Mouse (Mus musculus) heart, embryonic 15.5 days (tissue): Measurements from ENCODE around the gene Kdm4c. TPM values are rescaled to one million over a fixed set of nuclear protein-coding genes. Genes with fewer than 3 reads are reported as not detected.

Experiments
- polyA plus RNA-seq: library from polyadenylated mRNA; unstranded; fragments of >200 nt; fragmentation: Nextera tagmentation; extraction: Ambion mirVana; gene quantifications from 2 replicates; pipeline ENCODE4 v1.2.1, GENCODE M21; 2015

Kdm4c gene
- polyA plus RNA-seq, 1 experiment from 2014 or later = 10.1 TPM

Other genes with a start within 250 kb of the Kdm4c start
- gene Frmd3, start 229.1 kb upstream of the Kdm4c start, polyA plus RNA-seq = 0.19 and 0.63 TPM in 2 replicates